Mouse (Mus musculus): ENCODE results near the gene Pnma1. TPM values are rescaled to one million over a fixed set of nuclear protein-coding genes. Genes with fewer than 3 reads are reported as not detected.

Pnma1 gene
- polyA plus RNA-seq, 1 experiment = 0.46 TPM

DNA sequence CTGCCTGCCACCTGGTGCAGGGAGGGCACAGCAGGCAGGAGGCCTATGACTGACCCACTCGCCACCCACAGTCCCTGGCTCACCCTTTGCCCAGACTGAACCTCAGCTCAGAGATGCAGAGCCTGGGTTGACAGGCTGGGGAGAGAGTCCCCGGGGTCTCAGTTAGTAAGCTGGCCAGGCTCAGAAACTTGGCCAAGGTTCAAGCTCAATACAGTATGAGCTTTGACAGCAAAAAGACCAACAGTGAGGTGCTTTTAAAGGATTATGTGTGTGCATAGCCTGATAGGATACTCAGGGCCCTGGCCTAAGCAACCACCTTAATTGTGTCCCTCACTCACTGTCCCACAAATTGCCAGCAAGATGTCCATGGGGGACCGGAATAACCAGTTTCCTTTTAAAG, 31.8 kb upstream of the Pnma1 start:
- Histone ChIP-seq H3K36me3 (ENCODE audit: control insufficient read depth, insufficient read depth) (no peaks in the 10 kb centered on the region), H3K27me3 (ENCODE audit: control insufficient read depth, insufficient read depth, insufficient read length) (no peaks in the 10 kb centered on the region), H3ac (ENCODE audit: control insufficient read depth, insufficient read length) (no peak overlapping the region), H3K79me2 (ENCODE audit: control insufficient read depth, insufficient read depth) (peaks cover 91% of the 10 kb centered on the region), H3K4me3 (no peak overlapping the region), H3K4me2 (ENCODE audit: low read depth) (no peak overlapping the region)
- TF ChIP-seq POLR2AphosphoS2 (IDR thresholded peaks at IDR 0.05; ENCODE audit: insufficient read length, low read depth) (no peak), SRF (IDR thresholded peaks at IDR 0.05; ENCODE audit: control insufficient read depth, insufficient read length, low read depth) (no peak), MAX (IDR thresholded peaks at IDR 0.05; ENCODE audit: low read depth) (no peak), REST (IDR thresholded peaks at IDR 0.05; ENCODE audit: insufficient read depth, insufficient read length) (no peak), MYOG (IDR thresholded peaks at IDR 0.05; ENCODE audit: control insufficient read depth in 1 of 3, insufficient read depth in 1 of 3, insufficient read length in 2 of 3, low read depth in 2 of 3) (no peak), MYOD1 (IDR thresholded peaks at IDR 0.05; ENCODE audit: control insufficient read depth in 1 of 3, insufficient read length in 2 of 3, low read depth in 2 of 3) (no peak), E2F4 (IDR thresholded peaks at IDR 0.05; ENCODE audit: insufficient read depth) (no peak), POLR2A (IDR thresholded peaks at IDR 0.05; ENCODE audit: insufficient read length, low read depth) (no peak)

DNA sequence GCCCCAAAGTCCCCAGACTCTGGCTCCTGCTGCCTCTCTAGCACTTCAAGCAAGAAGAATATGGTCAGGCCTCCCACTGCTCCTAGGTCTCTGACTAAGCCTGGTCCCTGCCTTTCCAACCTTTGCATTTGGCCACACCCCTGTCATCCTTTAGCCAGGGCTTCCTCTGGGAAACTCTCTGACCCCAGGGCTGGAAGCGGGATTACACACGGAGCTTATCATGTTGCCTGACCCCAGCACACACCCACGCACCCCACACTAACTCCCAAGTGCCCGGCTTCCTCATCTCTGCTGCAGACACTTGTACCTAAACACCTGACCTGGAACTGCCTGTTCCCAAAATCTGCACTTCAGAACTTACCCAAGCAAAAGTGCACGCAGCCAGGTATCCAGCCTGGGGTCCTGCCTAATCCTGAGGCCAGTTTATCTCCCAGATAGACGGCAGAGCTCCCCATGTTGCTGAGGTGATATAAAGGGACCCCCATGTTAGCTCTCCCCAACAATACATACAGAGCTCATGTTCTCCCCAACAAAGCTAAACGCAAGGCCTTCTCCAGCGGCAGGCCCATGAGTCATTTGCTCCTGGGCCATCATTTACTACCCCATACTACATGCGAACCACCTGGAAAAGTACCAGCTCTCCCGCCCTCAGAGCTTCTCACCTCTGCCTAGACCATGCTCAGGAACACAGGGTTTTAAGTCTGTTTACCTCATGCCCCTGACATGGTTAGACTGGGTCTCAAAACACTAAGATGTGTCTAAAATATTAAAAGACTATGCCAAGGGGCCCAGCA, 30.6 kb upstream of the Pnma1 start:
- Histone ChIP-seq H3K4me2 (ENCODE audit: low read depth) (peak overlapping the region; percentile 32), H3K79me2 (ENCODE audit: control insufficient read depth, insufficient read depth) (peaks cover 91% of the 10 kb centered on the region), H3K27me3 (ENCODE audit: control insufficient read depth, insufficient read depth, insufficient read length) (no peaks in the 10 kb centered on the region), H3K36me3 (ENCODE audit: control insufficient read depth, insufficient read depth) (no peaks in the 10 kb centered on the region), H3K4me3 (no peak overlapping the region), H3ac (ENCODE audit: control insufficient read depth, insufficient read length) (no peak overlapping the region)
- no peak for TF ChIP-seq TCF3 (IDR thresholded peaks at IDR 0.05; ENCODE audit: insufficient read length, low read depth)
- TF ChIP-seq POLR2A (IDR thresholded peaks at IDR 0.05; ENCODE audit: insufficient read length, low read depth) = no peak
- TF ChIP-seq SRF (IDR thresholded peaks at IDR 0.05; ENCODE audit: control insufficient read depth, insufficient read length, low read depth) = no peak
- TF ChIP-seq MAX (IDR thresholded peaks at IDR 0.05; ENCODE audit: low read depth) = no peak
- TF ChIP-seq MYOG (IDR thresholded peaks at IDR 0.05; ENCODE audit: control insufficient read depth in 1 of 3, insufficient read depth in 1 of 3, insufficient read length in 2 of 3, low read depth in 2 of 3) = no peak
- no peak for TF ChIP-seq CEBPB (IDR thresholded peaks at IDR 0.05; ENCODE audit: insufficient read depth, poor library complexity, severe bottlenecking)
- TF ChIP-seq TCF12 (IDR thresholded peaks at IDR 0.05; ENCODE audit: insufficient read depth, poor library complexity, severe bottlenecking) = no peak

DNA sequence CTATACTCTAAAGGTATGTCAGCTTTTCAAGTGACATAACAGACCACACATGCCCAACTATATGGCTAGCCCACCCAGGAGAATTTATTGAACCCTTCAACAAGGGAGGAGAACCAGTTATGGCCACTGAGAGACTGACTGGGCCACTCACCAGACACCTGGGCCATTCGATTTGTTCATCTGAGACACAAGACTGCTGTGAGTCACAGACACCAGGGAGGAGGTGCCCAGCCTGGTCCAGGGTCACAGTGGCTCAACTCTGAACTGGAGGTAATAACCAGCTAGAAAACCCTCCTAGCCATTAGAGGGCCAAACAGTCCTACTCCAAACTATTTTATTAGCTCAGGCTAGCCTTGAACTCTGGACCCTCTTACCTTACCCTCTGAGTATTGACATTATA, 29.8 kb upstream of the Pnma1 start:
- Histone ChIP-seq H3K27me3 (ENCODE audit: control insufficient read depth, insufficient read depth, insufficient read length) (no peaks in the 10 kb centered on the region), H3K79me2 (ENCODE audit: control insufficient read depth, insufficient read depth) (peaks cover 87% of the 10 kb centered on the region), H3K4me3 (no peak overlapping the region), H3K4me2 (ENCODE audit: low read depth) (peak overlapping the region; percentile 32), H3K36me3 (ENCODE audit: control insufficient read depth, insufficient read depth) (no peaks in the 10 kb centered on the region), H3ac (ENCODE audit: control insufficient read depth, insufficient read length) (no peak overlapping the region)
- TF ChIP-seq MYOD1 (IDR thresholded peaks at IDR 0.05; ENCODE audit: control insufficient read depth in 1 of 3, insufficient read length in 2 of 3, low read depth in 2 of 3) = peak in 1 of 3 experiments; percentile 4
- TF ChIP-seq CEBPB (IDR thresholded peaks at IDR 0.05; ENCODE audit: insufficient read depth, poor library complexity, severe bottlenecking) = no peak

DNA sequence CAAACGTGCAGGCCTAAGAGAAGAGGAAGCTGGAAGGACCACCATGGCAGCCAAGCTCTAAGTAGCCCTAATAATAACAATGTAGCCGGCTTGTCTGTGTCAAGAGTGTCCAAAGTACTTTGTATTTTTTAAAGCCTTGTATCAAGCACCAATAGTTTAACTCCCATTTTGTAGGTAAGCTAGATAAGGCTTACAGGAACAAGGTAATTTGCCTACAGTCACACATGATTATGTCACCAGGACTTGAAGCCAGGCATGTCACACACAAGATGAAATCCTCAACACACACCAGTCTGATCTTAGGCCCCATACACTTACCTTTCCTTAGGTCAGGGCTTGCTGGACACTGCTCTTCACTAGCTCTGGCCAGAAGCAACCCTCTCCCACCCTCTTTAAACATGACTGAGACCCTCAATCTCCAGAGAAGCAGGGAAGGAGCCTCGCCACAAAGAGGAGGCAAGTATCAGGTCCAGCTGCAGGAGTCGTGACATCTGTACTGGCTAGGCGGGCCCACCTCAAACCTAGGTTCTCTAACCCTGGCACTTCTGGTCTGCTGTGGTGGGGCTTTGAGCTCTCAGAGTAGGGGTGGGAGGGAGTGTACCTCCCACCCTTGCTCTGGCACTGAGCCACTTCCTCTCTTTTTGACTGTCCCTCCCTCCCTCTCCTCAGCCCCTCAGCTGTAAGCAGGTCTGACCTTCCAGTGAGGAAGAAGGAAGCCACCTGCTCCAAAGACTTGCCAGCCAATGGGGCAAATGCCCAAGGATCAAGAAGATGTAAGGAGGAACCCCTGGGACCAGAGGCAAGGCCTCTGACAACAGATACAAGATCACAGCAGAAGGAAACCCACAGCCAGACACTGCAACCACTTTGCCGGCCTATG, 28.8 kb upstream of the Pnma1 start:
- peaks cover 87% of the 10 kb centered on the region for H3K79me2 ChIP-seq (ENCODE audit: control insufficient read depth, insufficient read depth)
- TF ChIP-seq MYOG (IDR thresholded peaks at IDR 0.05; ENCODE audit: control insufficient read depth in 1 of 3, insufficient read depth in 1 of 3, insufficient read length in 2 of 3, low read depth in 2 of 3) (no peak), CEBPB (IDR thresholded peaks at IDR 0.05; ENCODE audit: insufficient read depth, poor library complexity, severe bottlenecking) (no peak), MYOD1 (IDR thresholded peaks at IDR 0.05; ENCODE audit: control insufficient read depth in 1 of 3, insufficient read length in 2 of 3, low read depth in 2 of 3) (no peak), POLR2A (IDR thresholded peaks at IDR 0.05; ENCODE audit: insufficient read length, low read depth) (no peak), SRF (IDR thresholded peaks at IDR 0.05; ENCODE audit: control insufficient read depth, insufficient read length, low read depth) (no peak), REST (IDR thresholded peaks at IDR 0.05; ENCODE audit: insufficient read depth, insufficient read length) (no peak), TCF12 (IDR thresholded peaks at IDR 0.05; ENCODE audit: insufficient read depth, poor library complexity, severe bottlenecking) (no peak), USF1 (IDR thresholded peaks at IDR 0.05; ENCODE audit: low read depth) (no peak), MAX (IDR thresholded peaks at IDR 0.05; ENCODE audit: low read depth) (no peak), TCF3 (IDR thresholded peaks at IDR 0.05; ENCODE audit: insufficient read length, low read depth) (no peak)
- H3K4me2 ChIP-seq (ENCODE audit: low read depth) = peak overlapping the region; percentile 98
- H3K4me3 ChIP-seq = no peak overlapping the region
- no peaks in the 10 kb centered on the region for H3K27me3 ChIP-seq (ENCODE audit: control insufficient read depth, insufficient read depth, insufficient read length)
- no peak overlapping the region for H3ac ChIP-seq (ENCODE audit: control insufficient read depth, insufficient read length)
- peaks cover 9% of the 10 kb centered on the region for H3K36me3 ChIP-seq (ENCODE audit: control insufficient read depth, insufficient read depth)
